Comparison of ENCODE assay signal across 26 mouse cellular contexts in genomic region chr1:131228659-131229058, GRCm38 (mm10). TPM values are rescaled to one million over a fixed set of nuclear protein-coding genes. Genes with fewer than 3 reads are reported as not detected.
DNase-seq lines count a peak whose midpoint lies in the region; ATAC-seq and TF ChIP-seq lines count a peak whose summit lies in the region.
"Had no signal": no experiment of that assay in that cellular context is flagged by ENCODE, and none has a peak within 500 bp of the region (broad histone marks: within the 10 kb centered on the region; RNA-seq: fewer than 3 reads in every experiment).

No protein-coding gene starts in this region.

- 51% methylated on average over 5 of the region's 5 CpGs for WGBS in heart, embryonic 10.5 days
- 38% methylated on average over 5 of the region's 5 CpGs for WGBS in heart, embryonic 13.5 days
- 48% methylated on average over 5 of the region's 5 CpGs for WGBS in heart, embryonic 16.5 days

- no peaks in the 10 kb centered on the region for H3K9me3 ChIP-seq in heart, embryonic 10.5 days
- no peaks in the 10 kb centered on the region for H3K9me3 ChIP-seq in heart, embryonic 13.5 days
- H3K9me3 ChIP-seq in heart, embryonic 16.5 days (replicated peaks; ENCODE audit: control insufficient read depth, low read length) = no peaks in the 10 kb centered on the region
- H3K9me3 ChIP-seq: embryonic facial prominence, embryonic 12.5 days; embryonic facial prominence, embryonic 15.5 days; G1E; hindbrain, embryonic 12.5 days; hindbrain, embryonic 15.5 days had no signal

- H3K4me2 ChIP-seq in heart, embryonic 13.5 days = peak overlapping the region; percentile 57
- peak overlapping the region; percentile 48 for H3K4me2 ChIP-seq in heart, embryonic 16.5 days (ENCODE audit: low read depth, low read length)
- H3K4me2 ChIP-seq in myocyte (ENCODE audit: low read depth) = peak overlapping the region; percentile 34
- H3K4me2 ChIP-seq: embryonic facial prominence, embryonic 12.5 days; embryonic facial prominence, embryonic 15.5 days; hindbrain, embryonic 12.5 days; hindbrain, embryonic 15.5 days had no signal

- peak overlapping the region; percentile 76 for H3K27ac ChIP-seq in heart, embryonic 10.5 days
- H3K27ac ChIP-seq in heart, embryonic 13.5 days (replicated peaks) = peak overlapping the region; percentile 75
- peak overlapping the region; percentile 59 for H3K27ac ChIP-seq in heart, embryonic 16.5 days (ENCODE audit: low read length)
- H3K27ac ChIP-seq: embryonic facial prominence, embryonic 12.5 days; embryonic facial prominence, embryonic 15.5 days; hindbrain, embryonic 12.5 days; hindbrain, embryonic 15.5 days had no signal

- H3K4me3 ChIP-seq in heart, embryonic 10.5 days = peak overlapping the region; percentile 27
- H3K4me3 ChIP-seq in heart, embryonic 13.5 days = peak overlapping the region; percentile 16; the same call in 1 of the 2 replicates
- peak overlapping the region; percentile 10; the same call in 1 of the 2 replicates for H3K4me3 ChIP-seq in heart, embryonic 16.5 days (ENCODE audit: low read length)
- no peak overlapping the region for H3K4me3 ChIP-seq in myocyte
- H3K4me3 ChIP-seq: embryonic facial prominence, embryonic 12.5 days; embryonic facial prominence, embryonic 15.5 days; hindbrain, embryonic 12.5 days; hindbrain, embryonic 15.5 days had no signal

- TF ChIP-seq POLR2A in myocyte (IDR thresholded peaks at IDR 0.05; ENCODE audit: insufficient read length, low read depth) = no peak

- no peaks in the 10 kb centered on the region for H3K79me2 ChIP-seq in myocyte (ENCODE audit: control insufficient read depth, insufficient read depth)

- peaks cover 49% of the 10 kb centered on the region for H3K4me1 ChIP-seq in heart, embryonic 10.5 days
- H3K4me1 ChIP-seq in heart, embryonic 13.5 days = peaks cover 65% of the 10 kb centered on the region
- H3K4me1 ChIP-seq in heart, embryonic 16.5 days (ENCODE audit: control insufficient read depth, insufficient read depth, low read length) = peaks cover 33% of the 10 kb centered on the region
- H3K4me1 ChIP-seq: embryonic facial prominence, embryonic 12.5 days; embryonic facial prominence, embryonic 15.5 days had no signal

- peaks cover 14% of the 10 kb centered on the region for H3K36me3 ChIP-seq in heart, embryonic 10.5 days
- H3K36me3 ChIP-seq in heart, embryonic 13.5 days = 0 out of 2 replicates have a peak, but pooled peaks cover 4% of the 10 kb centered on the region
- no peaks in the 10 kb centered on the region for H3K36me3 ChIP-seq in heart, embryonic 16.5 days (ENCODE audit: control insufficient read depth, insufficient read depth)
- no peaks in the 10 kb centered on the region for H3K36me3 ChIP-seq in myocyte (ENCODE audit: control insufficient read depth, insufficient read depth)
- H3K36me3 ChIP-seq: embryonic facial prominence, embryonic 12.5 days; embryonic facial prominence, embryonic 15.5 days; G1E; hindbrain, embryonic 12.5 days; hindbrain, embryonic 15.5 days had no signal

- intact Hi-C loops in heart, postnatal 10 days (cut with DNase I) = no loop called here

- H3K9ac ChIP-seq in heart, embryonic 13.5 days = no peak overlapping the region
- H3K9ac ChIP-seq in heart, embryonic 16.5 days (ENCODE audit: low read length) = peak overlapping the region; percentile 12; the same call in 1 of the 2 replicates
- H3K9ac ChIP-seq: embryonic facial prominence, embryonic 12.5 days; embryonic facial prominence, embryonic 15.5 days; forebrain, postnatal 0 days; hindbrain, embryonic 12.5 days; hindbrain, embryonic 15.5 days had no signal

- no peaks in the 10 kb centered on the region for H3K27me3 ChIP-seq in heart, embryonic 10.5 days (ENCODE audit: insufficient read depth, poor library complexity, severe bottlenecking)
- no peaks in the 10 kb centered on the region for H3K27me3 ChIP-seq in heart, embryonic 13.5 days (replicated peaks)
- no peaks in the 10 kb centered on the region for H3K27me3 ChIP-seq in heart, embryonic 16.5 days (ENCODE audit: control insufficient read depth, insufficient read depth, low read length)
- no peaks in the 10 kb centered on the region for H3K27me3 ChIP-seq in myocyte (ENCODE audit: control insufficient read depth, insufficient read depth, insufficient read length)
- H3K27me3 ChIP-seq: embryonic facial prominence, embryonic 12.5 days; embryonic facial prominence, embryonic 15.5 days; hindbrain, embryonic 12.5 days; hindbrain, embryonic 15.5 days; Patski had no signal

- no peak overlapping the region for H3ac ChIP-seq in myocyte (ENCODE audit: control insufficient read depth, insufficient read length)

- no peak for DNase-seq in heart, embryonic 10.5 days (ENCODE audit: low spot score)
- DNase-seq in heart, adult 18-20 months = no peak
- DNase-seq in heart, adult 9 months (ENCODE audit: low spot score in 2 of 2) = no peak
- DNase-seq in heart, postnatal 10 days = no peak
- DNase-seq in testis, postnatal 14 days (ENCODE audit: low spot score) = no peak
- DNase-seq: adrenal gland, adult 2 months; adrenal gland, postnatal 14 days; B cell, adult 2 months; cerebellum, adult 11 months; cerebellum, adult 2 months; cerebellum, adult 9-11 months; cerebellum, postnatal 25 days; forebrain, postnatal 0 days; gastrocnemius, postnatal 10 days; gastrocnemius, postnatal 36 days; kidney, adult 2 months had no signal

- 0 out of 2 replicates have a peak, but pooled peaks have one; percentile 39 for ATAC-seq in heart, embryonic 13.5 days (ENCODE audit: extremely low read depth, insufficient number of reproducible peaks, low FRiP score, low TSS enrichment)
- peak; percentile 69; the same call in 1 of the 2 replicates for ATAC-seq in heart, embryonic 16.5 days (replicated peaks; ENCODE audit: extremely low read depth, insufficient read depth, low FRiP score)
- ATAC-seq: forebrain, embryonic 14.5 days; forebrain, postnatal 0 days; Patski had no signal

TF ChIP-seq in myocyte, 11 proteins besides CTCF, POLR2A, EP300 and RAD21:
- TF ChIP-seq USF1 (IDR thresholded peaks at IDR 0.05; ENCODE audit: low read depth) (no peak), POLR2AphosphoS2 (IDR thresholded peaks at IDR 0.05; ENCODE audit: insufficient read length, low read depth) (no peak), SRF (IDR thresholded peaks at IDR 0.05; ENCODE audit: control insufficient read depth, insufficient read length, low read depth) (no peak), MYOG (IDR thresholded peaks at IDR 0.05; ENCODE audit: control insufficient read depth in 1 of 3, insufficient read depth in 1 of 3, insufficient read length in 2 of 3, low read depth in 2 of 3) (no peak), TCF3 (IDR thresholded peaks at IDR 0.05; ENCODE audit: insufficient read length, low read depth) (no peak), E2F4 (IDR thresholded peaks at IDR 0.05; ENCODE audit: insufficient read depth) (no peak), MYOD1 (IDR thresholded peaks at IDR 0.05; ENCODE audit: control insufficient read depth in 1 of 3, insufficient read length in 2 of 3, low read depth in 2 of 3) (no peak), CEBPB (IDR thresholded peaks at IDR 0.05; ENCODE audit: insufficient read depth, poor library complexity, severe bottlenecking) (no peak), MAX (IDR thresholded peaks at IDR 0.05; ENCODE audit: low read depth) (no peak), TCF12 (IDR thresholded peaks at IDR 0.05; ENCODE audit: insufficient read depth, poor library complexity, severe bottlenecking) (no peak), REST (IDR thresholded peaks at IDR 0.05; ENCODE audit: insufficient read depth, insufficient read length) (no peak)
TF ChIP-seq in myocyte: peak in this region for 0.

RNA-seq across cellular contexts. Expression of gene Rassf5, which starts 16.4 kb away (rescaled TPM):
- 44.4 and 64.0 TPM in 2 replicates for polyA plus RNA-seq in heart, embryonic 10.5 days (2016; fragmentation: Nextera tagmentation; extraction: Ambion mirVana)
- total RNA-seq in heart, adult 18-20 months (2021) = 1 to 10 TPM; 2.2 to 4.4 TPM
- 14.9 and 18.2 TPM in 2 replicates for polyA plus RNA-seq in heart, embryonic 13.5 days (2015; fragmentation: Nextera tagmentation; extraction: Ambion mirVana)
- 15.0 and 22.5 TPM in 2 replicates for polyA plus RNA-seq in heart, embryonic 16.5 days (2015; fragmentation: Nextera tagmentation; extraction: Ambion mirVana)
- total RNA-seq in heart, postnatal 10 days (2021) = 1 to 10 TPM; 3.9 to 5.4 TPM
- polyA plus RNA-seq in myocyte (2012; fragmentation: generic; extraction: Trizol) = 9.8 TPM

RNA-seq across cellular contexts. Expression of gene Ikbke, which starts 50.7 kb away (rescaled TPM):
- polyA plus RNA-seq in heart, embryonic 10.5 days (2016; fragmentation: Nextera tagmentation; extraction: Ambion mirVana) = 1.8 and 2.3 TPM in 2 replicates
- 1 to 10 TPM; 1.5 to 2.6 TPM for total RNA-seq in heart, adult 18-20 months (2021)
- 2.4 and 2.8 TPM in 2 replicates for polyA plus RNA-seq in heart, embryonic 13.5 days (2015; fragmentation: Nextera tagmentation; extraction: Ambion mirVana)
- 4.0 and 5.0 TPM in 2 replicates for polyA plus RNA-seq in heart, embryonic 16.5 days (2015; fragmentation: Nextera tagmentation; extraction: Ambion mirVana)
- 1 to 10 TPM; 2.9 to 3.1 TPM for total RNA-seq in heart, postnatal 10 days (2021)
- 1.7 TPM for polyA plus RNA-seq in myocyte (2012; fragmentation: generic; extraction: Trizol)
